Comparison of ENCODE assay signal across 9 mouse cellular contexts in genomic region chr9:54982401-54982800, GRCm38 (mm10). TPM values are rescaled to one million over a fixed set of nuclear protein-coding genes. Genes with fewer than 3 reads are reported as not detected.
DNase-seq lines count a peak whose midpoint lies in the region; ATAC-seq and TF ChIP-seq lines count a peak whose summit lies in the region.
"Had no signal": no experiment of that assay in that cellular context is flagged by ENCODE, and none has a peak within 500 bp of the region (broad histone marks: within the 10 kb centered on the region; RNA-seq: fewer than 3 reads in every experiment).

No protein-coding gene starts in this region.

- ATAC-seq in kidney, postnatal 0 days (replicated peaks; ENCODE audit: low FRiP score, low read depth): no peak
- ATAC-seq in intestine, embryonic 15.5 days: no peak
- ATAC-seq in neural tube, embryonic 11.5 days (ENCODE audit: insufficient read depth, low FRiP score, low TSS enrichment): no peak

- H3K4me3 ChIP-seq in kidney, postnatal 0 days (replicated peaks; ENCODE audit: low read depth, low read length): peak overlapping the region; percentile 67; the same call in 1 of the 2 replicates
- peak overlapping the region; percentile 70 for H3K4me3 ChIP-seq in forebrain, embryonic 10.5 days
- peak overlapping the region; percentile 67 for H3K4me3 ChIP-seq in intestine, embryonic 15.5 days (replicated peaks)
- peak overlapping the region; percentile 59 for H3K4me3 ChIP-seq in neural tube, embryonic 11.5 days (ENCODE audit: low read depth, low read length)

- WGBS in kidney, postnatal 0 days: 8% methylated on average over 7 of the region's 7 CpGs
- 5% methylated on average over 7 of the region's 7 CpGs for WGBS in forebrain, embryonic 10.5 days
- 10% methylated on average over 7 of the region's 7 CpGs for WGBS in intestine, embryonic 15.5 days
- 4% methylated on average over 7 of the region's 7 CpGs for WGBS in neural tube, embryonic 11.5 days

- TF ChIP-seq CTCF in kidney, postnatal 0 days (IDR thresholded peaks at IDR 0.05; ENCODE audit: low read depth): no peak

- peaks cover 9% of the 10 kb centered on the region; the same call in 1 of the 2 replicates for H3K4me1 ChIP-seq in kidney, postnatal 0 days (replicated peaks; ENCODE audit: insufficient read depth, low read length)
- peaks cover 19% of the 10 kb centered on the region for H3K4me1 ChIP-seq in forebrain, embryonic 10.5 days
- H3K4me1 ChIP-seq in intestine, embryonic 15.5 days (replicated peaks): peaks cover 7% of the 10 kb centered on the region; the same call in 1 of the 2 replicates
- H3K4me1 ChIP-seq in neural tube, embryonic 11.5 days (ENCODE audit: control insufficient read depth, insufficient read depth, low read length): 0 out of 2 replicates have a peak, but pooled peaks cover 3% of the 10 kb centered on the region

- DNase-seq in kidney, postnatal 0 days (ENCODE audit: low spot score): no peak
- DNase-seq in kidney, adult 9 months: no peak
- DNase-seq in forebrain, embryonic 10.5 days (ENCODE audit: extremely low spot score, low spot score): no peak
- DNase-seq in neural tube, embryonic 11.5 days (ENCODE audit: low spot score): no peak
- DNase-seq in thymus, postnatal 36 days: no peak
- no peak for DNase-seq in frontal cortex, postnatal 14 days (ENCODE audit: low spot score in 2 of 2)
- no peak for DNase-seq in B cell, adult 2 months

- H3K4me2 ChIP-seq in kidney, postnatal 0 days (ENCODE audit: low read length): peak overlapping the region; percentile 94; the same call in 1 of the 2 replicates
- peak overlapping the region; percentile 99 for H3K4me2 ChIP-seq in intestine, embryonic 15.5 days (replicated peaks)
- peak overlapping the region; percentile 83 for H3K4me2 ChIP-seq in neural tube, embryonic 11.5 days (ENCODE audit: low read depth)

- H3K27ac ChIP-seq in kidney, postnatal 0 days: no peak overlapping the region
- H3K27ac ChIP-seq in forebrain, embryonic 10.5 days: no peak overlapping the region
- H3K27ac ChIP-seq in intestine, embryonic 15.5 days: no peak overlapping the region
- no peak overlapping the region for H3K27ac ChIP-seq in neural tube, embryonic 11.5 days (ENCODE audit: low read depth, low read length)
- H3K27ac ChIP-seq: left cerebral cortex, adult 2 months had no signal

- H3K36me3 ChIP-seq in kidney, postnatal 0 days (ENCODE audit: insufficient read depth, low read length): no peaks in the 10 kb centered on the region
- no peaks in the 10 kb centered on the region for H3K36me3 ChIP-seq in forebrain, embryonic 10.5 days (replicated peaks)
- H3K36me3 ChIP-seq in intestine, embryonic 15.5 days: no peaks in the 10 kb centered on the region
- H3K36me3 ChIP-seq in neural tube, embryonic 11.5 days (ENCODE audit: control insufficient read depth, insufficient read depth, low read length): no peaks in the 10 kb centered on the region

- peaks cover 18% of the 10 kb centered on the region for H3K27me3 ChIP-seq in kidney, postnatal 0 days (ENCODE audit: insufficient read depth, low read length)
- peaks cover 63% of the 10 kb centered on the region for H3K27me3 ChIP-seq in forebrain, embryonic 10.5 days (ENCODE audit: poor library complexity, severe bottlenecking)
- peaks cover 35% of the 10 kb centered on the region for H3K27me3 ChIP-seq in intestine, embryonic 15.5 days (replicated peaks)
- H3K27me3 ChIP-seq in neural tube, embryonic 11.5 days (ENCODE audit: control insufficient read depth, insufficient read depth, low read length): peaks cover 12% of the 10 kb centered on the region

- H3K9me3 ChIP-seq in kidney, postnatal 0 days (replicated peaks; ENCODE audit: low read length): no peaks in the 10 kb centered on the region
- H3K9me3 ChIP-seq in forebrain, embryonic 10.5 days: no peaks in the 10 kb centered on the region
- no peaks in the 10 kb centered on the region for H3K9me3 ChIP-seq in intestine, embryonic 15.5 days
- no peaks in the 10 kb centered on the region for H3K9me3 ChIP-seq in neural tube, embryonic 11.5 days (ENCODE audit: control insufficient read depth, low read length)

- no peak overlapping the region for H3K9ac ChIP-seq in kidney, postnatal 0 days (ENCODE audit: low read depth, low read length)
- H3K9ac ChIP-seq in intestine, embryonic 15.5 days: no peak overlapping the region
- H3K9ac ChIP-seq in neural tube, embryonic 11.5 days (ENCODE audit: low read length): no peak overlapping the region

RNA-seq across cellular contexts. Expression of gene Chrna5, which starts 1.7 kb away (rescaled TPM):
- 0.97 and 1.7 TPM in 2 replicates for polyA plus RNA-seq in kidney, postnatal 0 days (2015; fragmentation: Nextera tagmentation; extraction: Ambion mirVana)
- 0.42 TPM in 2 replicates for polyA plus RNA-seq in forebrain, embryonic 10.5 days (2016; fragmentation: Nextera tagmentation; extraction: Ambion mirVana)
- 2.8 and 3.1 TPM in 2 replicates for polyA plus RNA-seq in intestine, embryonic 15.5 days (2015; fragmentation: Nextera tagmentation; extraction: Ambion mirVana)
- 4.8 and 5.2 TPM in 2 replicates for polyA plus RNA-seq in neural tube, embryonic 11.5 days (2014; fragmentation: Nextera tagmentation; extraction: Ambion mirVana)

RNA-seq across cellular contexts. Expression of gene AY074887, which starts 31.6 kb away (rescaled TPM):
- 0.72 and 1.1 TPM in 2 replicates for polyA plus RNA-seq in kidney, postnatal 0 days (2015; fragmentation: Nextera tagmentation; extraction: Ambion mirVana)
- polyA plus RNA-seq in forebrain, embryonic 10.5 days (2016; fragmentation: Nextera tagmentation; extraction: Ambion mirVana): 0.77 and 1.1 TPM in 2 replicates
- 0.68 and 1.0 TPM in 2 replicates for polyA plus RNA-seq in intestine, embryonic 15.5 days (2015; fragmentation: Nextera tagmentation; extraction: Ambion mirVana)
- 0.74 and 0.77 TPM in 2 replicates for polyA plus RNA-seq in neural tube, embryonic 11.5 days (2014; fragmentation: Nextera tagmentation; extraction: Ambion mirVana)

RNA-seq across cellular contexts. Expression of gene Psma4, which starts 31.8 kb away (rescaled TPM):
- 317 and 325 TPM in 2 replicates for polyA plus RNA-seq in kidney, postnatal 0 days (2015; fragmentation: Nextera tagmentation; extraction: Ambion mirVana)
- polyA plus RNA-seq in forebrain, embryonic 10.5 days (2016; fragmentation: Nextera tagmentation; extraction: Ambion mirVana): 327 and 338 TPM in 2 replicates
- 305 TPM in 2 replicates for polyA plus RNA-seq in intestine, embryonic 15.5 days (2015; fragmentation: Nextera tagmentation; extraction: Ambion mirVana)
- 315 and 316 TPM in 2 replicates for polyA plus RNA-seq in neural tube, embryonic 11.5 days (2014; fragmentation: Nextera tagmentation; extraction: Ambion mirVana)

RNA-seq across cellular contexts. Expression of gene Chrna3, which starts 44.0 kb away (rescaled TPM):
- 0.18 and 0.22 TPM in 2 replicates for polyA plus RNA-seq in kidney, postnatal 0 days (2015; fragmentation: Nextera tagmentation; extraction: Ambion mirVana)
- polyA plus RNA-seq in forebrain, embryonic 10.5 days (2016; fragmentation: Nextera tagmentation; extraction: Ambion mirVana): 4.9 and 5.4 TPM in 2 replicates
- polyA plus RNA-seq in intestine, embryonic 15.5 days (2015; fragmentation: Nextera tagmentation; extraction: Ambion mirVana): 11.4 and 12.3 TPM in 2 replicates
- polyA plus RNA-seq in neural tube, embryonic 11.5 days (2014; fragmentation: Nextera tagmentation; extraction: Ambion mirVana): 35.0 and 37.5 TPM in 2 replicates
